Comparison of ENCODE assay signal across 27 mouse cellular contexts in genomic region chr10:99033830-99034828, GRCm38 (mm10).
DNase-seq lines count a peak whose midpoint lies in the region; ATAC-seq and TF ChIP-seq lines count a peak whose summit lies in the region.
"Had no signal": no experiment of that assay in that cellular context is flagged by ENCODE, and none has a peak within 500 bp of the region (broad histone marks: within the 10 kb centered on the region; RNA-seq: fewer than 3 reads in every experiment).

No protein-coding gene starts in this region.

- ATAC-seq in hindbrain, embryonic 13.5 days (ENCODE audit: low FRiP score) = peak; percentile 63; the same call in 1 of the 2 replicates
- no peak for ATAC-seq in hindbrain, embryonic 14.5 days (ENCODE audit: low FRiP score)
- ATAC-seq in kidney, embryonic 14.5 days (ENCODE audit: low FRiP score, low TSS enrichment) = no peak
- peak; percentile 71; the same call in 1 of the 2 replicates for ATAC-seq in stomach, embryonic 14.5 days (ENCODE audit: insufficient number of reproducible peaks, insufficient read depth, low FRiP score, low read depth)
- no peak for ATAC-seq in stomach, postnatal 0 days (ENCODE audit: low FRiP score, low TSS enrichment)
- ATAC-seq in megakaryocyte, adult 5-6 weeks (ENCODE audit: poor library complexity, severe bottlenecking) = no peak
- ATAC-seq: CD4-positive, CD25-positive, alpha-beta regulatory T cell, adult 4 months; hindbrain, postnatal 0 days; intestine, embryonic 15.5 days had no signal

- no peaks in the 10 kb centered on the region for H3K27me3 ChIP-seq in hindbrain, embryonic 13.5 days
- no peaks in the 10 kb centered on the region for H3K27me3 ChIP-seq in hindbrain, embryonic 14.5 days (ENCODE audit: control insufficient read depth, insufficient read depth, low read length)
- no peaks in the 10 kb centered on the region for H3K27me3 ChIP-seq in kidney, embryonic 14.5 days (ENCODE audit: control insufficient read depth, insufficient read depth, low read length)
- H3K27me3 ChIP-seq in stomach, embryonic 14.5 days (ENCODE audit: control insufficient read depth, insufficient read depth, low read length) = no peaks in the 10 kb centered on the region
- H3K27me3 ChIP-seq in stomach, postnatal 0 days (ENCODE audit: control insufficient read depth, insufficient read depth, low read length) = no peaks in the 10 kb centered on the region
- H3K27me3 ChIP-seq: forebrain, embryonic 12.5 days; heart, embryonic 12.5 days; intestine, embryonic 15.5 days had no signal

- DNase-seq in hindbrain, embryonic 14.5 days (ENCODE audit: low spot score) = no peak
- DNase-seq in kidney, adult 9 months = peak; percentile 50
- no peak for DNase-seq in stomach, postnatal 0 days (ENCODE audit: low spot score)
- DNase-seq: adrenal gland, postnatal 25 days; cerebellum, adult 18-20 months; heart, adult 2 months; heart, postnatal 4 days; layer of hippocampus, postnatal 36 days; liver; lung, adult 2 months; lung, postnatal 10 days; midbrain, embryonic 14.5 days; right cerebral cortex, adult 18-20 months; spleen, adult 18-20 months; thymus, postnatal 4 days had no signal

- no peak overlapping the region for H3K4me2 ChIP-seq in hindbrain, embryonic 13.5 days
- H3K4me2 ChIP-seq in hindbrain, embryonic 14.5 days (replicated peaks) = no peak overlapping the region
- no peak overlapping the region for H3K4me2 ChIP-seq in kidney, embryonic 14.5 days (replicated peaks; ENCODE audit: low read depth, low read length)
- no peak overlapping the region for H3K4me2 ChIP-seq in stomach, embryonic 14.5 days (replicated peaks; ENCODE audit: low read depth, low read length)
- H3K4me2 ChIP-seq in stomach, postnatal 0 days (replicated peaks; ENCODE audit: low read depth) = no peak overlapping the region
- H3K4me2 ChIP-seq: forebrain, embryonic 12.5 days; heart, embryonic 12.5 days; intestine, embryonic 15.5 days had no signal

- H3K9ac ChIP-seq in hindbrain, embryonic 13.5 days = no peak overlapping the region
- no peak overlapping the region for H3K9ac ChIP-seq in hindbrain, embryonic 14.5 days
- H3K9ac ChIP-seq in kidney, embryonic 14.5 days (ENCODE audit: low read depth, low read length) = no peak overlapping the region
- H3K9ac ChIP-seq in stomach, embryonic 14.5 days (replicated peaks; ENCODE audit: low read depth, low read length) = no peak overlapping the region
- no peak overlapping the region for H3K9ac ChIP-seq in stomach, postnatal 0 days (ENCODE audit: low read length)
- H3K9ac ChIP-seq: forebrain, embryonic 12.5 days; heart, embryonic 12.5 days; intestine, embryonic 15.5 days; liver, embryonic 14.5 days had no signal

- no peak overlapping the region for H3K4me3 ChIP-seq in hindbrain, embryonic 13.5 days
- no peak overlapping the region for H3K4me3 ChIP-seq in hindbrain, embryonic 14.5 days (replicated peaks; ENCODE audit: low read length)
- H3K4me3 ChIP-seq in kidney, embryonic 14.5 days (ENCODE audit: low read length) = no peak overlapping the region
- no peak overlapping the region for H3K4me3 ChIP-seq in stomach, embryonic 14.5 days (ENCODE audit: low read depth, low read length)
- H3K4me3 ChIP-seq in stomach, postnatal 0 days (ENCODE audit: low read depth, low read length) = no peak overlapping the region
- H3K4me3 ChIP-seq: erythroblast, embryonic 14.5 days; forebrain, embryonic 12.5 days; heart, adult 2 months; heart, embryonic 12.5 days; intestine, embryonic 15.5 days had no signal

- H3K4me1 ChIP-seq in hindbrain, embryonic 13.5 days (replicated peaks) = no peaks in the 10 kb centered on the region
- H3K4me1 ChIP-seq in hindbrain, embryonic 14.5 days (replicated peaks; ENCODE audit: control insufficient read depth, insufficient read depth, low read length) = no peaks in the 10 kb centered on the region
- 0 out of 2 replicates have a peak, but pooled peaks cover 6% of the 10 kb centered on the region for H3K4me1 ChIP-seq in kidney, embryonic 14.5 days (ENCODE audit: control insufficient read depth, insufficient read depth, low read length)
- H3K4me1 ChIP-seq in stomach, embryonic 14.5 days (ENCODE audit: control insufficient read depth, insufficient read depth, low read length) = 0 out of 2 replicates have a peak, but pooled peaks cover 4% of the 10 kb centered on the region
- H3K4me1 ChIP-seq in stomach, postnatal 0 days (replicated peaks; ENCODE audit: control insufficient read depth, insufficient read depth) = 0 out of 2 replicates have a peak, but pooled peaks cover 2% of the 10 kb centered on the region
- H3K4me1 ChIP-seq: forebrain, embryonic 12.5 days; intestine, embryonic 15.5 days had no signal

- no peaks in the 10 kb centered on the region for H3K9me3 ChIP-seq in hindbrain, embryonic 13.5 days
- no peaks in the 10 kb centered on the region for H3K9me3 ChIP-seq in hindbrain, embryonic 14.5 days (ENCODE audit: control insufficient read depth, low read length)
- H3K9me3 ChIP-seq in kidney, embryonic 14.5 days (ENCODE audit: control insufficient read depth, low read length) = no peaks in the 10 kb centered on the region
- no peaks in the 10 kb centered on the region for H3K9me3 ChIP-seq in stomach, embryonic 14.5 days (ENCODE audit: control insufficient read depth, low read depth, low read length)
- H3K9me3 ChIP-seq in stomach, postnatal 0 days (ENCODE audit: control insufficient read depth, low read length) = no peaks in the 10 kb centered on the region
- H3K9me3 ChIP-seq: forebrain, embryonic 12.5 days; heart, embryonic 12.5 days; intestine, embryonic 15.5 days had no signal

- H3K36me3 ChIP-seq in hindbrain, embryonic 13.5 days = no peaks in the 10 kb centered on the region
- no peaks in the 10 kb centered on the region for H3K36me3 ChIP-seq in hindbrain, embryonic 14.5 days (replicated peaks; ENCODE audit: control insufficient read depth, insufficient read depth)
- no peaks in the 10 kb centered on the region for H3K36me3 ChIP-seq in kidney, embryonic 14.5 days (ENCODE audit: control insufficient read depth, insufficient read depth, low read length)
- no peaks in the 10 kb centered on the region for H3K36me3 ChIP-seq in stomach, embryonic 14.5 days (ENCODE audit: control insufficient read depth, insufficient read depth, low read length)
- no peaks in the 10 kb centered on the region for H3K36me3 ChIP-seq in stomach, postnatal 0 days (ENCODE audit: control insufficient read depth, insufficient read depth, low read length)
- H3K36me3 ChIP-seq: forebrain, embryonic 12.5 days; heart, embryonic 12.5 days; intestine, embryonic 15.5 days had no signal

- 93% methylated on average over 15 of the region's 15 CpGs for WGBS in hindbrain, embryonic 13.5 days
- whole genome bisulfite sequencing in hindbrain, embryonic 14.5 days = 95% methylated on average over 15 of the region's 15 CpGs
- 92% methylated on average over 15 of the region's 15 CpGs for WGBS in kidney, embryonic 14.5 days
- WGBS in stomach, embryonic 14.5 days = 93% methylated on average over 15 of the region's 15 CpGs
- 94% methylated on average over 15 of the region's 15 CpGs for WGBS in stomach, postnatal 0 days

- no peak for TF ChIP-seq CTCF in stomach, postnatal 0 days (IDR thresholded peaks at IDR 0.05; ENCODE audit: low read depth)

- no peak overlapping the region for H3K27ac ChIP-seq in hindbrain, embryonic 13.5 days
- no peak overlapping the region for H3K27ac ChIP-seq in hindbrain, embryonic 14.5 days
- no peak overlapping the region for H3K27ac ChIP-seq in kidney, embryonic 14.5 days (ENCODE audit: low read depth, low read length)
- H3K27ac ChIP-seq in stomach, embryonic 14.5 days (ENCODE audit: low read length) = no peak overlapping the region
- H3K27ac ChIP-seq in stomach, postnatal 0 days (replicated peaks) = no peak overlapping the region
- H3K27ac ChIP-seq: forebrain, embryonic 12.5 days; heart, adult 2 months; hindbrain, postnatal 0 days; intestine, embryonic 15.5 days; liver, embryonic 14.5 days; macrophage had no signal

- no peak for TF ChIP-seq EP300 in stomach, postnatal 0 days (optimal IDR thresholded peaks at IDR 0.05)

Comparison
In these comparisons a context has a peak if more than half of its experiments do, and no peak if none do; other contexts are left out.
1. ATAC-seq: peak in hindbrain, embryonic 13.5 days (single experiment) and stomach, embryonic 14.5 days (single experiment); none in hindbrain, embryonic 14.5 days (single experiment), kidney, embryonic 14.5 days (single experiment), stomach, postnatal 0 days (single experiment) and megakaryocyte, adult 5-6 weeks (single experiment).